Mouse (Mus musculus): ENCODE measurements around the gene Cep57l1. TPM values are rescaled to one million over a fixed set of nuclear protein-coding genes. Genes with fewer than 3 reads are reported as not detected.
"Not testable (repeated sequence)": the region's sequence is repeated elsewhere in the genome, so short reads cannot be mapped to it uniquely, and the experiment has no call there.

Cep57l1 gene
- polyA plus RNA-seq, 1 experiment from 2014 or later = 24.7 TPM

DNA sequence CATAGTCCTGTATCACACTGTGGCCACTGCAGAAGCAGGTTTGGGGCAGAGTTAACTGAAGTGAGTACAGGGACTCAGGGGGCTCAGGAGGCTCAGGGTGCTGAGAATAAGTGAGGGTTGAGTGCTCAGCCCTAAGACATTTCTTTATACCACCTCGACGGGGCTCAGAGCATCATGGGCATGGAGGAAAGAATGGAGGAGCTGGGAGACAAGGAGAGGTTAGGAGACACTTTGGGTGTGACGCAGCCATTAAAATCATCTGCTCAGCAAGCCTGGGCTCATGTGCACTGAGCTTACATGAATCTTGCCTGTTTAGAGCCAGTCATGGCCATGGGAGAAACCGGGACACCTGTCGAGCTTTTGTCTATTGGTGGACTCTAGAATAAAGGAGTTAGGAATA lies 10.7 kb upstream of the Cep57l1 start:
- Histone ChIP-seq H3K9me3 (ENCODE audit: control insufficient read depth, low read length) (no peaks in the 10 kb centered on the region), H3K4me1 (ENCODE audit: control insufficient read depth, insufficient read depth, low read length) (no peaks in the 10 kb centered on the region), H3K9ac (ENCODE audit: low read depth, low read length) (no peak overlapping the region), H3K27ac (ENCODE audit: low read depth, low read length) (no peak overlapping the region), H3K4me3 (ENCODE audit: low read length) (no peak overlapping the region), H3K36me3 (ENCODE audit: control insufficient read depth, insufficient read depth, low read length) (no peaks in the 10 kb centered on the region), H3K27me3 (ENCODE audit: control insufficient read depth, insufficient read depth, low read length) (no peaks in the 10 kb centered on the region), H3K4me2 (replicated peaks; ENCODE audit: low read depth, low read length) (no peak overlapping the region)
- ATAC-seq (ENCODE audit: low FRiP score, low TSS enrichment) = no peak
- WGBS = 95% methylated on average over 5 of the region's 5 CpGs

DNA sequence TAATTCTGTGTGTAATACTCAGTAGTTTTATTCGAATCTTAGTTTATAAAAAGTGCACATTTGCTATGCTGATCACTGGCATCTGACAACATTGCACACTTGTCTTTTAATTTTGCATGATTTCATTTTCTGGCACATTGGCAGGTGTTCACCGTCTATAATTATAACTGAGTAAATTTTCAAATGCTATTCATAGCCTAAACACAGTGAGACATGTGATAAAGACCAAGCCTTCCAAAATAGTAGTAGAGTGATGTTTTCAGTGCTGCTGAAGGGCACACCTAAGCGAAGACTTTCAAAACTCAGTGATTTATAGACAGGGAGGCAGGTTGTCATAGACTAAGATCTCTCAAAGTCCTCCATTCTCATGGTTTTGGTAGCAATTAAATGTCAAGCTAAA lies 9.6 kb upstream of the Cep57l1 start:
- Histone ChIP-seq H3K4me2 (replicated peaks; ENCODE audit: low read depth, low read length) (no peak overlapping the region), H3K4me3 (ENCODE audit: low read length) (no peak overlapping the region), H3K9ac (ENCODE audit: low read depth, low read length) (no peak overlapping the region), H3K27ac (ENCODE audit: low read depth, low read length) (no peak overlapping the region), H3K9me3 (ENCODE audit: control insufficient read depth, low read length) (no peaks in the 10 kb centered on the region), H3K36me3 (ENCODE audit: control insufficient read depth, insufficient read depth, low read length) (no peaks in the 10 kb centered on the region), H3K4me1 (ENCODE audit: control insufficient read depth, insufficient read depth, low read length) (no peaks in the 10 kb centered on the region; the same call in 1 of the 2 replicates), H3K27me3 (ENCODE audit: control insufficient read depth, insufficient read depth, low read length) (no peaks in the 10 kb centered on the region)
- WGBS = 90% methylated on average over 3 of the region's 3 CpGs
- no peak for ATAC-seq (ENCODE audit: low FRiP score, low TSS enrichment)

DNA sequence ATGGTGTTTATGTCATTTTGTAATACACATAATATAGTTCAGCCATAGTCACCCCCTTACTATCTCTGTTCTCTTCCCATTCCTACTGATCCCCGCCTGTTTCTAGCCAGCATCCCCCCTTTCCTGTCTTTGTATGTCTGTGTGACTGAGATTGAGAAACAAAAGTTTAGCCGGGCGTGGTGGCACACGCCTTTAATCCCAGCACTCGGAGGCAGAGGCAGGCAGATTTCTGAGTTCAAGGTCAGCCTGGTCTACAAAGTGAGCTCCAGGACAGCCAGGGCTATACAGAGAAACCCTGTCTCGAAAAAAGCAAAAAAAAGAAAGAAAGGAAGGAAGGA lies 9.0 kb upstream of the Cep57l1 start:
- not testable (repeated sequence) for H3K4me3 ChIP-seq (ENCODE audit: low read length); H3K4me1 ChIP-seq (ENCODE audit: control insufficient read depth, insufficient read depth, low read length); ATAC-seq (ENCODE audit: low FRiP score, low TSS enrichment)

GRCm38 (mm10) chr10:41818036-41818732 lies 8.5 kb upstream of the Cep57l1 start:
- no peak overlapping the region for H3K4me2 ChIP-seq (replicated peaks; ENCODE audit: low read depth, low read length)
- ATAC-seq (ENCODE audit: low FRiP score, low TSS enrichment) = no peak
- no peak overlapping the region for H3K4me3 ChIP-seq (ENCODE audit: low read length)
- no peaks in the 10 kb centered on the region for H3K27me3 ChIP-seq (ENCODE audit: control insufficient read depth, insufficient read depth, low read length)
- H3K9ac ChIP-seq (ENCODE audit: low read depth, low read length) = no peak overlapping the region
- 88% methylated on average over 8 of the region's 8 CpGs for WGBS
- no peaks in the 10 kb centered on the region; the same call in 1 of the 2 replicates for H3K4me1 ChIP-seq (ENCODE audit: control insufficient read depth, insufficient read depth, low read length)
- no peaks in the 10 kb centered on the region for H3K36me3 ChIP-seq (ENCODE audit: control insufficient read depth, insufficient read depth, low read length)
- H3K9me3 ChIP-seq (ENCODE audit: control insufficient read depth, low read length) = no peaks in the 10 kb centered on the region
- H3K27ac ChIP-seq (ENCODE audit: low read depth, low read length) = no peak overlapping the region

More for the DNA sequence above, 9.0 kb upstream of the Cep57l1 start:
- H3K9ac ChIP-seq (ENCODE audit: low read depth, low read length); H3K9me3 ChIP-seq (ENCODE audit: control insufficient read depth, low read length); H3K27ac ChIP-seq (ENCODE audit: low read depth, low read length); H3K4me2 ChIP-seq (replicated peaks; ENCODE audit: low read depth, low read length); H3K36me3 ChIP-seq (ENCODE audit: control insufficient read depth, insufficient read depth, low read length); H3K27me3 ChIP-seq (ENCODE audit: control insufficient read depth, insufficient read depth, low read length): not testable (repeated sequence)
- 87% methylated on average over 6 of the region's 6 CpGs for WGBS

GRCm38 (mm10) chr10:41816516-41816915 lies 6.8 kb upstream of the Cep57l1 start:
- no peaks in the 10 kb centered on the region for H3K36me3 ChIP-seq (ENCODE audit: control insufficient read depth, insufficient read depth, low read length)
- no peak overlapping the region for H3K27ac ChIP-seq (ENCODE audit: low read depth, low read length)
- no peak overlapping the region for H3K9ac ChIP-seq (ENCODE audit: low read depth, low read length)
- ATAC-seq (ENCODE audit: low FRiP score, low TSS enrichment) = no peak
- 79% methylated on average over 5 of the region's 5 CpGs for WGBS
- H3K9me3 ChIP-seq (ENCODE audit: control insufficient read depth, low read length) = no peaks in the 10 kb centered on the region
- no peak overlapping the region for H3K4me3 ChIP-seq (ENCODE audit: low read length)
- peaks cover 9% of the 10 kb centered on the region; the same call in 1 of the 2 replicates for H3K4me1 ChIP-seq (ENCODE audit: control insufficient read depth, insufficient read depth, low read length)
- H3K4me2 ChIP-seq (replicated peaks; ENCODE audit: low read depth, low read length) = no peak overlapping the region
- H3K27me3 ChIP-seq (ENCODE audit: control insufficient read depth, insufficient read depth, low read length) = no peaks in the 10 kb centered on the region

DNA sequence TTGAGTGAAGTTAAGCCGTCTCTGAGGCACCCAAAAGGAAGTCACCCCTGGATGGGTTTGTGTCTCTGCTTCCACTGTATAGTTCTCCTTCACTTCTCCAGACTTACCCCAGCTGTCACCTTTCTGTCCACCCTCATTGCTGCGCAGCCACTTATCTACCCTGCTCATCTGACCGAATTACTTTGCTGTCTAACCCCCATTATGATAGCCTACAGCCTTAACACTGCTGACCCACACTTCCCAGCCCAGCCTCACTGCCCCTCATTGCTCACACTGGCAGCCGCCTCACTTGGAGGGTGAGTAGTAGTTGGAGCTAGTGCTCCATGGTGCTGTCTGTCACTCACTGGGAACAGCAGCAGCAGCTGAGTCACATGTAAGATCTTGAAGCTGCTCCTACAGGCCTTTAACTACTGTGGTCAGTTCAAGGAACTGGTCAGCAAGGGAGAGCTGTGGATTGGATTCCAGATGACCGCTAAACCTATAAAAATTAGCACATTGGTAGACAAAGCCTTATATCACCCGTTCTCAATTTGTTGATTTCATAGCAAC lies 4.7 kb upstream of the Cep57l1 start:
- no peaks in the 10 kb centered on the region for H3K36me3 ChIP-seq (ENCODE audit: control insufficient read depth, insufficient read depth, low read length)
- H3K9ac ChIP-seq (ENCODE audit: low read depth, low read length) = no peak overlapping the region
- no peak for ATAC-seq (ENCODE audit: low FRiP score, low TSS enrichment)
- peaks cover 11% of the 10 kb centered on the region; the same call in 1 of the 2 replicates for H3K4me1 ChIP-seq (ENCODE audit: control insufficient read depth, insufficient read depth, low read length)
- H3K9me3 ChIP-seq (ENCODE audit: control insufficient read depth, low read length) = no peaks in the 10 kb centered on the region
- no peak overlapping the region for H3K4me3 ChIP-seq (ENCODE audit: low read length)
- WGBS = 79% methylated on average over 6 of the region's 6 CpGs
- H3K4me2 ChIP-seq (replicated peaks; ENCODE audit: low read depth, low read length) = no peak overlapping the region
- no peak overlapping the region for H3K27ac ChIP-seq (ENCODE audit: low read depth, low read length)
- H3K27me3 ChIP-seq (ENCODE audit: control insufficient read depth, insufficient read depth, low read length) = no peaks in the 10 kb centered on the region

DNA sequence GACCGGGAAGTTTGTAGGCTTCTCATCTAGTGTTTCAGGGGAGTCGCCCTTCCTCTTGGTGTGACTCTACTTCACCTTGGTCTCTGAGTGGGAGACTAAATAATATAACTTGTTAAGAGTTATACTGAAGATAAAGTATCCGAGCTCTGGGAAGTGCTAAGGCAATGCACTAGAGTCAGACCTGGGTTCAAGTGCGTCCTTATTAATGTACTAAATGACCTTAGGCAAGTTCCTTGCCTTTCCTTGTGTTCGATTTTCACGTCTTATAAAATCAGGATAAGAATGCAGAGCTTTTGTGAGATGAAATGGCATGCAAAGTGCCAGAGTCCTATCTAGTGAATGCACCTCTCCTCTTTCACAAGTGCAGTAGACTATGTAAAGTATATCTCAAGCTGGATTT lies 2.9 kb upstream of the Cep57l1 start:
- H3K4me2 ChIP-seq (replicated peaks; ENCODE audit: low read depth, low read length) = peak overlapping the region; percentile 89
- peak overlapping the region; percentile 7; the same call in 1 of the 2 replicates for H3K4me3 ChIP-seq (ENCODE audit: low read length)
- no peaks in the 10 kb centered on the region for H3K9me3 ChIP-seq (ENCODE audit: control insufficient read depth, low read length)
- no peak overlapping the region for H3K27ac ChIP-seq (ENCODE audit: low read depth, low read length)
- no peak for ATAC-seq (ENCODE audit: low FRiP score, low TSS enrichment)
- no peak overlapping the region for H3K9ac ChIP-seq (ENCODE audit: low read depth, low read length)
- no peaks in the 10 kb centered on the region for H3K36me3 ChIP-seq (ENCODE audit: control insufficient read depth, insufficient read depth, low read length)
- peaks cover 11% of the 10 kb centered on the region; the same call in 1 of the 2 replicates for H3K4me1 ChIP-seq (ENCODE audit: control insufficient read depth, insufficient read depth, low read length)
- H3K27me3 ChIP-seq (ENCODE audit: control insufficient read depth, insufficient read depth, low read length) = no peaks in the 10 kb centered on the region
- 64% methylated on average over 6 of the region's 6 CpGs for WGBS

DNA sequence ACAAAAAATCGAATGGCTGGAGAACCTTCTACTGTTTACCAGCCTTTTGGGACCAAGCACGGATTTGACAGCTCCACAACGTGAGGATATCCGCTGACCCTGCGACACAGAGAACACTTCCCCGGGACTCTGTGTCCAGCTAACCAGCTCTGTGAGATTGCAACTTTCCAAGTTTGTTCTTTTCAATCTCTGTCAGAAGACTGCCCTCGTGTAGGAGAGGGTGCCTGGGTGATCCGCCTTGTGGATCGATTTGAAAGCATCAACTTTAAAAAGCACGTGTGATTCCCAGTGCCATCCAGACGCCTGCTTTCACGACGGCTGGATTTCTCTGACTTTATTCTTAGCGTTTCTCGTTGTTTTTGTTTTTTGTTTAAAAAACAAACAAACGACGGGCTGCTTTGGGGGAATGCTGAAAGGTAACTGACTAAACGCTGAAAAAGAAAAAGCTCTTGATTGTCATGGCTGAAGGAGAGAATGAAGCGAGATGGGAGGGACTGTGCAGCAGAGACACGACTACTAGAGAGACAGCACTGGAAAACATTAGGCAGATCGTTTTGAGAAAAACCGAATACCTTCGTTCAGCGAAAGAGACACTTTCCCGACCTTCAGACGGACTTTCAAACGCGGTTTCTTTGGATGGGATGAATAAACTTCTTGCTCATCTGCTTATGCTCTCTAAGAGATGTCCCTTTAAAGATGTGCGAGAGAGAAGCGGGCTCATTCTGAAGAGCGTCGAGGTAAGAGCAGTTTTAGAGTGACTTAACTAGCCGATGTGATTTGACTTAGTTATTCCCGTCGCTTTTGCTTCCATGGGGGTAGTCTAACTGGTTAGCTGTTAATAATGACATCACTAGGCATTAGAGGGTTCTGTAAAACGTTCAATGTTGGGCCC lies 1.1 kb upstream of the Cep57l1 start:
- Histone ChIP-seq H3K9me3 (ENCODE audit: control insufficient read depth, low read length) (no peaks in the 10 kb centered on the region), H3K4me2 (replicated peaks; ENCODE audit: low read depth, low read length) (peak overlapping the region; percentile 89), H3K4me1 (ENCODE audit: control insufficient read depth, insufficient read depth, low read length) (peaks cover 11% of the 10 kb centered on the region; the same call in 1 of the 2 replicates), H3K9ac (ENCODE audit: low read depth, low read length) (peak overlapping the region; percentile 69), H3K4me3 (ENCODE audit: low read length) (peak overlapping the region; percentile 70), H3K27me3 (ENCODE audit: control insufficient read depth, insufficient read depth, low read length) (no peaks in the 10 kb centered on the region), H3K27ac (ENCODE audit: low read depth, low read length) (peak overlapping the region; percentile 95), H3K36me3 (ENCODE audit: control insufficient read depth, insufficient read depth, low read length) (no peaks in the 10 kb centered on the region)
- peak; percentile 5; the same call in 1 of the 2 replicates for ATAC-seq (ENCODE audit: low FRiP score, low TSS enrichment)
- WGBS = under 1% methylated on average over 36 of the region's 36 CpGs

All from kidney, embryonic 14.5 days (tissue).